Mouse (Mus musculus) hindbrain, embryonic 11.5 days (tissue): ENCODE results near the gene Fas. TPM values are rescaled to one million over a fixed set of nuclear protein-coding genes. Genes with fewer than 3 reads are reported as not detected.

Experiments used
- ATAC-seq: fragments of 200-750 bp; cut with Nextera tagmentation; 2 replicates; pipeline ENCODE4 v1.8.0; 2017; ENCODE audit warnings: mild to moderate bottlenecking, moderate TSS enrichment, moderate library complexity; ENCODE audit not compliant: low FRiP score
- DNase-seq: peaks from one replicate; pipeline ENCODE4 v3.0.0-alpha.2; 2015; ENCODE audit warnings: low spot score
- H3K27ac ChIP-seq: fragments of 300-500 bp; sonication (generic); 2 replicates; pipeline ENCODE4 v1.5.1; 2014; ENCODE audit warnings: mild to moderate bottlenecking, low read depth, low read length
- H3K27me3 ChIP-seq: fragments of 300-500 bp; sonication (generic); 2 replicates; pipeline ENCODE4 v1.6.1; 2014; ENCODE audit warnings: mild to moderate bottlenecking, low read length, moderate library complexity, mixed read lengths; ENCODE audit not compliant: control insufficient read depth, insufficient read depth
- H3K36me3 ChIP-seq: fragments of 300-500 bp; sonication (generic); 2 replicates; pipeline ENCODE4 v1.6.1; 2014; ENCODE audit warnings: mild to moderate bottlenecking, low read length, moderate library complexity, mixed read lengths; ENCODE audit not compliant: control insufficient read depth, insufficient read depth
- H3K4me1 ChIP-seq: fragments of 300-500 bp; sonication (generic); replicated peaks from 2 replicates; pipeline ENCODE4 v1.6.1; 2014; ENCODE audit warnings: low read length, mixed read lengths; ENCODE audit not compliant: control insufficient read depth, insufficient read depth
- H3K4me2 ChIP-seq: fragments of 300-500 bp; sonication (generic); replicated peaks from 2 replicates; pipeline ENCODE4 v1.6.1; 2014; ENCODE audit warnings: mild to moderate bottlenecking, low read depth, low read length
- H3K4me3 ChIP-seq: fragments of 300-500 bp; sonication (generic); 2 replicates; pipeline ENCODE4 v1.5.1; 2014; ENCODE audit warnings: low read depth, low read length
- H3K9ac ChIP-seq: fragments of 300-500 bp; sonication (generic); 2 replicates; pipeline ENCODE4 v1.6.1; 2014; ENCODE audit warnings: low read depth, low read length
- H3K9me3 ChIP-seq: fragments of 300-500 bp; sonication (generic); 2 replicates; pipeline ENCODE4 v1.6.1; 2016; ENCODE audit warnings: low read length; ENCODE audit not compliant: control insufficient read depth
- WGBS: fragments of 180-500 bp; shearing (Covaris S2); extraction: QIAGEN DNeasy Blood & Tissue Kit; methylation state at CpG from one replicate; pipeline ENCODE4 v1.1.7; 2014; 5-methylcytosine and 5-hydroxymethylcytosine counted together
- polyA plus RNA-seq: library from polyadenylated mRNA; unstranded; fragments of >200 nt; fragmentation: Nextera tagmentation; extraction: Ambion mirVana; gene quantifications from 2 replicates; pipeline ENCODE4 v1.2.1, GENCODE M21; 2014

Gene Fas
- polyA plus RNA-seq, 1 experiment from 2014 or later, result 1.2 TPM

GRCm38 (mm10) chr19:34304917-34305316, 14.5 kb downstream of the Fas start:
- no peak overlapping the region for H3K4me2 ChIP-seq
- H3K9ac ChIP-seq, result no peak overlapping the region
- no peak overlapping the region for H3K4me3 ChIP-seq
- H3K27ac ChIP-seq, result no peak overlapping the region
- H3K27me3 ChIP-seq, result no peaks in the 10 kb centered on the region
- DNase-seq (no peak), ATAC-seq (no peak)
- no peaks in the 10 kb centered on the region for H3K4me1 ChIP-seq
- H3K9me3 ChIP-seq, result no peaks in the 10 kb centered on the region
- no peaks in the 10 kb centered on the region for H3K36me3 ChIP-seq

- Histone ChIP-seq H3K27me3 (no peaks in the 10 kb centered on the region), H3K4me1 (no peaks in the 10 kb centered on the region), H3K9ac (no peak overlapping the region), H3K27ac (no peak overlapping the region), H3K4me2 (no peak overlapping the region), H3K4me3 (no peak overlapping the region), H3K36me3 (no peaks in the 10 kb centered on the region), H3K9me3 (no peaks in the 10 kb centered on the region)
- WGBS, result 89% methylated on average over 6 of the region's 6 CpGs
- DNase-seq (no peak), ATAC-seq (no peak)
Observed at GRCm38 (mm10) chr19:34306794-34307193, 16.3 kb downstream of the Fas start.

DNA sequence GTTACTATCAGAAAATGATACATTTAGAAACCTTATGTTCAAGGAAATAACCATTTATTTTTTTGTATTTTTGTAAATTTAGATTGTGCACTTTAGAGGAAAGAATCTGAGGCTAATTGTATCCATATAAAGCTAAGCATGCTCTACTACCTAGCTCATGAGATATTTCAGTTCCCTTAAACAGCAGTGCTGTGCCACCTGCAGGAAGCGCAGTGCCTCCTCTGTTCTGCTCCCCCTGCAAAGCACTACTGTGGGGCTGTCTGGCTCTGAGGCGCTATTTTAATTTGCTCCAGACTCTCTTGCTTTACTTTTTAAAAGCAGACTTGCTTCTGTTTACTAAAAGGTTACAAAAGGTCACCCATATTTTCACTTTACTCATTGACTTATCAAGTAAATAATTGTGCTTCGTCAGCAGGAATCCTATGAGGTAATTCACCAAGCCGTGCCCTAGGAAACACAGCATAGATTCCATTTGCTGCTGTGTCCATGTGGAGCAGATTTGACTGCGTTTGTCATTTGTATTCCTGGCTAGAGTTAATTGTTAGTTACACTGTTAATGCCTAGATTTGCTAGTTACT, 21.8 kb downstream of the Fas start:
- no peaks in the 10 kb centered on the region for H3K36me3 ChIP-seq
- no peaks in the 10 kb centered on the region for H3K27me3 ChIP-seq
- ATAC-seq, result no peak
- no peak overlapping the region for H3K27ac ChIP-seq
- no peak overlapping the region for H3K9ac ChIP-seq
- H3K4me1 ChIP-seq, result no peaks in the 10 kb centered on the region
- DNase-seq, result no peak
- no peak overlapping the region for H3K4me2 ChIP-seq
- H3K9me3 ChIP-seq, result no peaks in the 10 kb centered on the region
- WGBS, result 67% methylated on average over 5 of the region's 5 CpGs
- H3K4me3 ChIP-seq, result no peak overlapping the region

GRCm38 (mm10) chr19:34328051-34328450, 37.6 kb downstream of the Fas start:
- Histone ChIP-seq H3K9ac (no peak overlapping the region), H3K27me3 (no peaks in the 10 kb centered on the region), H3K4me1 (no peaks in the 10 kb centered on the region), H3K36me3 (no peaks in the 10 kb centered on the region), H3K4me2 (no peak overlapping the region), H3K27ac (no peak overlapping the region), H3K9me3 (no peaks in the 10 kb centered on the region), H3K4me3 (no peak overlapping the region)
- WGBS, result 64% methylated on average over 3 of the region's 3 CpGs
- DNase-seq (no peak), ATAC-seq (no peak)

- Histone ChIP-seq H3K9me3 (no peaks in the 10 kb centered on the region), H3K4me3 (no peak overlapping the region), H3K4me2 (no peak overlapping the region), H3K27ac (no peak overlapping the region), H3K36me3 (no peaks in the 10 kb centered on the region), H3K27me3 (no peaks in the 10 kb centered on the region), H3K4me1 (no peaks in the 10 kb centered on the region), H3K9ac (no peak overlapping the region)
- 3% methylated on average over 2 of the region's 2 CpGs for WGBS
- ATAC-seq (no peak; the same call in 1 of the 2 replicates), DNase-seq (peak; percentile 83)
Observed at GRCm38 (mm10) chr19:34334300-34334699, 43.8 kb downstream of the Fas start.

DNA sequence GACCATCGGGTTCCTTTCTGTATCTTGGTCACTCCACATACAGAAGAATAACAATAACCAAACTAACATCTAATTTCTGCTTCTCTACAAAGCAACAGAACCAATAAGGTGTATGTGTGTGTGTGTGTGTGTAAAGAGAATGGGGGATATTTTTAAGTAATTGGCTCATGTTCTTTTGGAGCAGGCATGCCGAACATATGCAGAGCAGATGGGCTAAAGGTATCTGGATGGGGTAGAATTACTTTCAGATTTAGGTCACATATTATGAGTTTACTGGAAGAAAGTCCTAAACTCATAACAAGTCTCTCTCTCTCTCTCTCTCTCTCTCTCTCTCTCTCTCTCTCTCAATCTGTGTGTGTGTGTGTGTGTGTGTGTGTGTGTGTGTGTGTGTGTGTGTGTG, 54.2 kb downstream of the Fas start:
- Histone ChIP-seq H3K36me3 (no peaks in the 10 kb centered on the region), H3K9ac (no peak overlapping the region), H3K27me3 (no peaks in the 10 kb centered on the region), H3K4me1 (no peaks in the 10 kb centered on the region), H3K4me3 (no peak overlapping the region), H3K27ac (no peak overlapping the region), H3K9me3 (no peaks in the 10 kb centered on the region), H3K4me2 (no peak overlapping the region)
- ATAC-seq (no peak), DNase-seq (no peak)
- 75% methylated on average over 2 of the region's 2 CpGs for WGBS

GRCm38 (mm10) chr19:34345616-34346267, 55.3 kb downstream of the Fas start:
- 66% methylated on average over 8 of the region's 8 CpGs for WGBS
- Histone ChIP-seq H3K36me3 (no peaks in the 10 kb centered on the region), H3K4me2 (no peak overlapping the region), H3K27ac (no peak overlapping the region), H3K9ac (no peak overlapping the region), H3K27me3 (no peaks in the 10 kb centered on the region), H3K4me3 (no peak overlapping the region), H3K4me1 (no peaks in the 10 kb centered on the region), H3K9me3 (no peaks in the 10 kb centered on the region)
- ATAC-seq, result no peak
- no peak for DNase-seq

DNA sequence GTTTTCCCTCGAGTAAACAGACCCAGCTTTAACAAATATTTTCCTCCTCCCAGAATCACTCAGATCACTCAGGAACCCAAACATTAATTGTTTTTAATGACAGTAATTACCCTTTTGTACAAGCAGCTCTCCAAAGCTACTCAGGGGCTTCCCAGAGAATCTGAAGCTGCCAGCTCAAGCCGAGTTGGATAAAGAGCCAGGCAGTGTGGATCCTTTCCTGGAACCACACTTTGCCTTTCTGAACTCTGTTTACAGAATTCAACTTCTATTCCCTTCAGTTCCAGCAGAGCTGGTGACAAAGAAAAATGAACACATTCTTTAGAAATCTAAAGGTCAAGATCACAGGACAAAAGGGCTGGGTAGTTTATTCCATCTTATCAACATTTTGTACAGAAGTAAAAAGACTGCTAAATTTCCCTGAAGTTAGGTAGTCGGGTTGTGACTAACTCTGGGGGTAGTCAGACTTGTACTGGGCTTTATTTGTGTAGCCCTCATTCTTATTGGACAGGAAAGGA, 62.9 kb downstream of the Fas start:
- Histone ChIP-seq H3K4me2 (no peak overlapping the region), H3K36me3 (no peaks in the 10 kb centered on the region), H3K9ac (no peak overlapping the region), H3K9me3 (no peaks in the 10 kb centered on the region), H3K27ac (no peak overlapping the region), H3K4me1 (no peaks in the 10 kb centered on the region), H3K4me3 (no peak overlapping the region), H3K27me3 (no peaks in the 10 kb centered on the region)
- ATAC-seq, result no peak
- DNase-seq, result no peak
- 41% methylated on average over 3 of the region's 3 CpGs for WGBS

- ATAC-seq (no peak), DNase-seq (no peak)
- H3K9ac ChIP-seq, result no peak overlapping the region
- H3K36me3 ChIP-seq, result no peaks in the 10 kb centered on the region
- no peak overlapping the region for H3K27ac ChIP-seq
- H3K9me3 ChIP-seq, result no peaks in the 10 kb centered on the region
- H3K4me2 ChIP-seq, result no peak overlapping the region
- no peaks in the 10 kb centered on the region for H3K27me3 ChIP-seq
- no peaks in the 10 kb centered on the region for H3K4me1 ChIP-seq
- no peak overlapping the region for H3K4me3 ChIP-seq
- 97% methylated on average over 1 of the region's 1 CpGs for WGBS
Observed at GRCm38 (mm10) chr19:34362639-34363038, 72.2 kb downstream of the Fas start.
